Mouse (Mus musculus): Measurements from ENCODE around the gene Galnt14.

Gene Galnt14

GRCm38 (mm10) chr17:73504111-73504510 is 206.1 kb downstream of the Galnt14 start:
- DNase-seq (ENCODE audit: low spot score): no peak

- DNase-seq (ENCODE audit: low spot score): no peak
Measured at GRCm38 (mm10) chr17:73502613-73503012, 207.6 kb downstream of the Galnt14 start.

GRCm38 (mm10) chr17:73489519-73489918 is 220.7 kb downstream of the Galnt14 start:
- DNase-seq (ENCODE audit: low spot score): no peak

- DNase-seq (ENCODE audit: low spot score): peak; percentile 9
Measured at GRCm38 (mm10) chr17:73487792-73488191, 222.5 kb downstream of the Galnt14 start.

- no peak for DNase-seq (ENCODE audit: low spot score)
Measured at GRCm38 (mm10) chr17:73487380-73487779, 222.9 kb downstream of the Galnt14 start.

- no peak for DNase-seq (ENCODE audit: low spot score)
Measured at GRCm38 (mm10) chr17:73477096-73478076, 232.9 kb downstream of the Galnt14 start.

GRCm38 (mm10) chr17:73474371-73474770 is 235.9 kb downstream of the Galnt14 start:
- no peak for DNase-seq (ENCODE audit: low spot score)

- DNase-seq (ENCODE audit: low spot score): no peak
Measured at GRCm38 (mm10) chr17:73473012-73473411, 237.2 kb downstream of the Galnt14 start.

- no peak for DNase-seq (ENCODE audit: low spot score)
Measured at GRCm38 (mm10) chr17:73460874-73461273, 249.4 kb downstream of the Galnt14 start.

- no peak for DNase-seq (ENCODE audit: low spot score)
Measured at GRCm38 (mm10) chr17:73458741-73459140, 251.5 kb downstream of the Galnt14 start.

GRCm38 (mm10) chr17:73456551-73456950 is 253.7 kb downstream of the Galnt14 start:
- no peak for DNase-seq (ENCODE audit: low spot score)

- no peak for DNase-seq (ENCODE audit: low spot score)
Measured at GRCm38 (mm10) chr17:73453646-73454045, 256.6 kb downstream of the Galnt14 start.

- no peak for DNase-seq (ENCODE audit: low spot score)
Measured at GRCm38 (mm10) chr17:73452151-73452760, 258.0 kb downstream of the Galnt14 start.

GRCm38 (mm10) chr17:73449104-73449503 is 261.1 kb downstream of the Galnt14 start:
- no peak for DNase-seq (ENCODE audit: low spot score)
